Mouse (Mus musculus) neutrophil, adult 83 days (primary cell): ENCODE measurements around the gene Olfr273. TPM values are rescaled to one million over a fixed set of nuclear protein-coding genes. Genes with fewer than 3 reads are reported as not detected.

Experiments
- total RNA-seq, 2 experiments: library from RNA; stranded (reverse); gene quantifications; one replicate each; pipeline ENCODE4 v1.2.4; 2023

The Olfr273 gene
- not detected for total RNA-seq

GRCm38 (mm10) chr4:52859136-52859535, at the start of gene Olfr273:
Gene Olfr273 (minus strand): TSS chr4:52859236.

GRCm38 (mm10) chr4:52814304-52814703, 44.7 kb downstream of the Olfr273 start, which contains the start of gene Olfr275:
Gene Olfr275 (plus strand): TSS chr4:52814604.

Other genes with a start within 250 kb of the Olfr273 start
- not detected for gene Olfr275, start 44.6 kb downstream of the Olfr273 start, total RNA-seq
- not detected for gene Olfr272, start 59.9 kb upstream of the Olfr273 start, total RNA-seq
- not detected for gene Olfr270, start 105.3 kb upstream of the Olfr273 start, total RNA-seq
- gene Nipsnap3a, start 130.0 kb upstream of the Olfr273 start, total RNA-seq: not detected
- gene Nipsnap3b, start 152.6 kb upstream of the Olfr273 start, total RNA-seq: 10 to 100 TPM; 31.2 to 34.1 TPM